Mouse (Mus musculus) left cerebral cortex, postnatal 4 days (tissue): ENCODE measurements at regions not wholly inside any gene's neighbourhood (a gene's known extent, or its start where the extent isn't known, plus 50 kb on each side); places are given as distances from the start of the nearest gene placed in this dataset.

ENCODE experiments used
- DNase-seq: peaks from one replicate; pipeline ENCODE4 v3.0.0-alpha.2; 2022
- intact Hi-C: fragments of 180-260 bp; cut with DNase I; formaldehyde crosslinking; loops from one replicate; pipeline ENCODE4 v1.15.1; 2025

DNA sequence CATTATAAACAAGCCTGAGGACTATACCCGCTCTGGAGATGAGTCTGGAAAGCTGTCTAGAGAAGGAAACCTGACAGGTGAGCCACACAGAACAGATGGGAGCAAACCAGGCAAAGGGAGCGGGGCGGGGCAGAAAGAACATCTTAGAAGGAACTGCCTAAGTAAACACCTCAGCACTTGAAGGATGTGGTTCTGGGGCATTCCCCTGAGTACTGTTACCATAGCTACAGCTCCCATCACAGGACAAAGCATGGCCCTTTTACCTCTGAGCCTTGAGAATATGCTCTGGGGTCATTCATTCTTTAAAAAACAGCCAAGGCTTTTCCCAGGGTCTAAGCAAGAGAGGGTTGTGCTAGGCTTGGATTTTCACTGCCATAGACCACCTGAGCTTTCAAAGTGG lies 127.6 kb downstream of the Rpap3 start:
- intact Hi-C loops: no loop called here

GRCm38 (mm10) chr15:97577196-97577595 lies 128.4 kb downstream of the Rpap3 start:
- intact Hi-C loops: no loop called here

More for the DNA sequence above, 127.6 kb downstream of the Rpap3 start:
- DNase-seq: no peak

DNA sequence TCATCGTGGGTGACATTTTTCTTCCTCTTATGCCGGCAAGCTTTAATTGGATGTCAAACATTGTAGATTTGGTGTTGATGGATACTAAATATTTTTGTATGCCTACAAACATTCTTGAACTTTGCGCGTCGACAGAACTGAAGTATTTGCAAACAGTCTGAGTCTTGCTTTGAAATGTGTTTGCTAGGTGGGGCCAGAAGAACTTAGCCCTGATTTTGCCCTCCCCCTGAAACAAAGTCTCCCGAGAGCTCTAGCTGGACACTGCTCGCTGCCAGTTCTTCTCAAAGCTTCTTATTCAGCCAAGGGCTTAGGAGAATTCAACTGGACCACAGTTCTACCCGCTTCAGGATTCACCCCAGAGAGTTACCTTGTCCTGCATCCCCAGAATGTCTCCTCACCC lies 133.0 kb downstream of the Rpap3 start:
- intact Hi-C loops: no loop called here
- no peak for DNase-seq

More at GRCm38 (mm10) chr15:97577196-97577595, 128.4 kb downstream of the Rpap3 start:
- DNase-seq: no peak

GRCm38 (mm10) chr15:97571885-97572284 lies 133.7 kb downstream of the Rpap3 start:
- DNase-seq: no peak
- intact Hi-C loops: no loop called here

- intact Hi-C loops: no loop called here
- no peak for DNase-seq
Measured at GRCm38 (mm10) chr15:97560096-97560495, 145.5 kb downstream of the Rpap3 start.

GRCm38 (mm10) chr15:97558725-97559124 lies 146.9 kb downstream of the Rpap3 start:
- intact Hi-C loops: no loop called here
- DNase-seq: no peak

GRCm38 (mm10) chr15:97548354-97548753 lies 157.3 kb downstream of the Rpap3 start:
- intact Hi-C loops: no loop called here
- DNase-seq: no peak

DNA sequence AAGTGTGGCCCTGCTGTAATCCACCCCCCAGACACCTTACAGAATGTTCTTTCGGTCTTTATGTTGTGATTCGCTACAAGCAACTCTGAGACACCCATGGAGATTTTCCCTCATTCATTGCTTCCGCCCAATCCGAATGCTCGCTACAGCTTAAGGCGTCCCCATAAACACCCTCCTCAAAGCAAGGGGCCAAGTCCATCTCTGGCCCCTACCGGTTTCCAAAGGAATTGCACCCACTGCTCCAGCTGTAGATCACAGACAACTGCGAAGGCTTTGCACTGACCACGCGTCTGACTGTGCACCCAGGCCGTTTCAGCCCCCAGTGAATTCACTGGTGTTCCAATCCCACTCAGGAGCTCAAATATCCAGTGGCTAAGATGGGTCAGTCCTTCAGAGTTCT lies 160.6 kb downstream of the Rpap3 start:
- intact Hi-C loops: no loop called here
- no peak for DNase-seq

GRCm38 (mm10) chr15:97541646-97542045 lies 164.0 kb downstream of the Rpap3 start:
- intact Hi-C loops: no loop called here
- no peak for DNase-seq

GRCm38 (mm10) chr15:97536145-97536544 lies 169.5 kb downstream of the Rpap3 start:
- DNase-seq: no peak
- intact Hi-C loops: no loop called here

DNA sequence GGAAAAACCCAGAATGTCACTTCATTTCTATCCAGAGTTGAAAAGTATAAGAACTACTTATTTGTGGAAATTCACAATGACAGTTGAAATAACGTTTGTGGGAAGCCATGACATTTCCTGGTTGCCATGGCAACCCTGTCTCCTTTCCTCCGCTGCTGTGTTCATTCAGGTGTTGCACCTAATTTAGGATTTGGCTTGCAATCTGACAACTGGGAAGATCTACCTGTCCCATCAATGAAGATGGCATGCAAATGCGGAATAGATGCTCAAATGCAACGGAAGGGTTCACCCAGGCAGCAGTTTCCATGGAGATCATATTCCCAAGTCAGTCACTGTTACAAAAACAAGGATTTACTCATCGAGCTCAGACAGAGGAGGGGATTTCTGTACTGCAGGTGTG lies 170.7 kb downstream of the Rpap3 start:
- intact Hi-C loops: no loop called here
- DNase-seq: no peak

DNA sequence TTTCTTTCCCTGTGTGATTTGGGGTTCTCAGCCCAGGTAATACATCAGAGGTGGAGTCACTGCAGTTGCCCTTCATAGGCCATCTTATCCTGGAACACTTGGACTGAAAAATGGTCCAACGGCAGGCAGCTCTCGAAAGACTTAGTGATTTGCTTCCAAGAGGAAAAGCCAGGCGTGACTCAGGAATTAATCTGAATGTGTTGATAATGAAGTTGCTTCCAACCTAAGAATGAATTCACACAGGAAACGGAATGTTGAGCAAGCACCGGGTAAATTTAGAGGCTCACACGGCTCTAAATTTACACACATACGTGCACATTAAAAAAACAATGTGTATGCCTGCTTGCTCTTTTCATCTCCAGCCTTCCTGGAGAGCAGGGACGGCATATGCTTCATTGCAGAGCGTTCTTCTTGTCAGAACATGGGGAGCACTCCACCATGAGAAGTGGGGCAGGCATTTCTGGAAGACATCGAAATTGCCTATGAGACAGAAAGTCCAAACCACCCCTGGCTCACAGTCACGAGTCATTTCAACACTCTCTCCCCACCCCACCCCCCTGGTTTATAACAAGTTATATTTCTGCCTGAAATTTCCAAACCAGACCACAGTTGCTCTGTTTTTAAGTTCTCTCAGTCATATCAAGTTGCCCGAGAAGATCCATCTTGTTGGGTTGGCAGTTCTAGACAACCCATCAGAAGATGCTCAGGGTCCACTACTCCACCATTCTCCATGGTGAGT lies 171.9 kb downstream of the Rpap3 start:
- intact Hi-C loops: no loop called here
- DNase-seq: no peak

GRCm38 (mm10) chr15:97532346-97532910 lies 173.2 kb downstream of the Rpap3 start:
- no peak for DNase-seq
- intact Hi-C loops: no loop called here

GRCm38 (mm10) chr15:97528291-97529050 lies 177.2 kb downstream of the Rpap3 start:
- no peak for DNase-seq
- intact Hi-C loops: no loop called here

- no peak for DNase-seq
- intact Hi-C loops: no loop called here
Measured at GRCm38 (mm10) chr15:97520395-97520794, 185.2 kb downstream of the Rpap3 start.

GRCm38 (mm10) chr15:97519919-97520345 lies 185.7 kb downstream of the Rpap3 start:
- intact Hi-C loops: no loop called here
- no peak for DNase-seq

GRCm38 (mm10) chr15:97517926-97518325 lies 187.7 kb downstream of the Rpap3 start:
- DNase-seq: peak; percentile 43
- intact Hi-C loops: no loop called here

DNA sequence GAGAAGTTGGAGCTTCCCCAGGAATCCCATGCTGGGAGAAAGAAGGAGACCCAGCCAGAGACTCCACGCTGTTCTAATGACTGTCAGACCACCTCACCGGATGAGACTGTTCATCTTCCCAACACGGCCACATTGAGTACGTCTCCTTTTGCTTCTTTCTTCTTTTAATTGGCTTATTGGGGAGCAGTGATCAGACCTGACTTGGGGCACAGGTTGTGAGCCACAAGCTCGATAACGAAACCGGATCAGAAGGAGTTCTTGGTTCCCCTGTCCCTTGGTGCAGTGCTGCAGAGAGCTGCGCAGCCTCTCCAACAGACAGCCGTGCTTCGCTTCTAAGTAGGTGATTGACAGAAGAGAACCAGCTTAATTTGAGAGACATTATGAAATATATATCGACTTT lies 188.4 kb downstream of the Rpap3 start:
- intact Hi-C loops: no loop called here
- DNase-seq: no peak

GRCm38 (mm10) chr15:97515773-97516172 lies 189.9 kb downstream of the Rpap3 start:
- no peak for DNase-seq
- intact Hi-C loops: no loop called here

GRCm38 (mm10) chr15:97507656-97508306 lies 197.8 kb downstream of the Rpap3 start:
- intact Hi-C loops: no loop called here
- DNase-seq: peak; percentile 11

- intact Hi-C loops: no loop called here
- no peak for DNase-seq
Measured at GRCm38 (mm10) chr15:97507176-97507575, 198.4 kb downstream of the Rpap3 start.
